Comparison of ENCODE assay signal across 15 mouse cellular contexts in genomic region chr7:126663646-126664045, GRCm38 (mm10). TPM values are rescaled to one million over a fixed set of nuclear protein-coding genes. Genes with fewer than 3 reads are reported as not detected.
DNase-seq lines count a peak whose midpoint lies in the region; ATAC-seq lines count a peak whose summit lies in the region.
"Had no signal": no experiment of that assay in that cellular context is flagged by ENCODE, and none has a peak within 500 bp of the region (broad histone marks: within the 10 kb centered on the region; RNA-seq: fewer than 3 reads in every experiment).

No protein-coding gene starts in this region.

- intact Hi-C loops in heart, postnatal 25 days (cut with DNase I): no loop called here

- H3K9me3 ChIP-seq in heart, embryonic 14.5 days (ENCODE audit: control insufficient read depth, low read length): no peaks in the 10 kb centered on the region
- H3K9me3 ChIP-seq in lung, embryonic 16.5 days (ENCODE audit: control insufficient read depth, low read length): no peaks in the 10 kb centered on the region
- H3K9me3 ChIP-seq in intestine, embryonic 15.5 days: no peaks in the 10 kb centered on the region

- no peak overlapping the region for H3K4me2 ChIP-seq in heart, embryonic 14.5 days (ENCODE audit: low read length)
- no peak overlapping the region for H3K4me2 ChIP-seq in lung, embryonic 16.5 days (ENCODE audit: low read depth, low read length)
- H3K4me2 ChIP-seq in intestine, embryonic 15.5 days (replicated peaks): no peak overlapping the region
- H3K4me2 ChIP-seq: midbrain, embryonic 11.5 days had no signal

- 0 out of 2 replicates have a peak overlapping the region, but pooled peaks have one; percentile 16 for H3K9ac ChIP-seq in heart, embryonic 14.5 days (ENCODE audit: low read length)
- H3K9ac ChIP-seq in lung, embryonic 16.5 days (ENCODE audit: low read length): no peak overlapping the region
- no peak overlapping the region for H3K9ac ChIP-seq in intestine, embryonic 15.5 days
- H3K9ac ChIP-seq: liver, embryonic 14.5 days had no signal

- no peak overlapping the region for H3K4me3 ChIP-seq in heart, embryonic 14.5 days (ENCODE audit: control insufficient read depth in 1 of 2, insufficient read depth in 1 of 2, low read depth in 1 of 2, low read length in 2 of 2)
- H3K4me3 ChIP-seq in lung, embryonic 16.5 days (ENCODE audit: low read length): no peak overlapping the region
- H3K4me3 ChIP-seq in intestine, embryonic 15.5 days (replicated peaks): no peak overlapping the region
- H3K4me3 ChIP-seq: myocyte had no signal

- no peaks in the 10 kb centered on the region for H3K27me3 ChIP-seq in heart, embryonic 14.5 days (ENCODE audit: control insufficient read depth, insufficient read depth, low read length)
- no peaks in the 10 kb centered on the region for H3K27me3 ChIP-seq in lung, embryonic 16.5 days (ENCODE audit: control insufficient read depth, insufficient read depth, low read depth, low read length)
- H3K27me3 ChIP-seq in intestine, embryonic 15.5 days (replicated peaks): no peaks in the 10 kb centered on the region
- H3K27me3 ChIP-seq: CH12.LX had no signal

- WGBS in heart, embryonic 14.5 days: 72% methylated on average over 8 of the region's 8 CpGs
- WGBS in lung, embryonic 16.5 days: 45% methylated on average over 8 of the region's 8 CpGs
- WGBS in intestine, embryonic 15.5 days: 57% methylated on average over 8 of the region's 8 CpGs

- DNase-seq in heart, postnatal 25 days (ENCODE audit: low spot score): no peak
- no peak for DNase-seq in lung, postnatal 25 days (ENCODE audit: low spot score)
- DNase-seq in ovary, postnatal 36 days (ENCODE audit: low spot score): no peak
- no peak for DNase-seq in frontal cortex, postnatal 14 days (ENCODE audit: low spot score in 2 of 2)
- DNase-seq: adrenal gland, postnatal 14 days; heart, postnatal 14 days; right cerebral cortex, postnatal 25 days; thymus, postnatal 36 days had no signal

- ATAC-seq in heart, embryonic 14.5 days (ENCODE audit: insufficient number of reproducible peaks, insufficient read depth, low FRiP score, low read depth): peak; percentile 31; the same call in 1 of the 2 replicates
- peak; percentile 77 for ATAC-seq in lung, embryonic 16.5 days (ENCODE audit: low read depth)
- peak; percentile 29; the same call in 1 of the 2 replicates for ATAC-seq in intestine, embryonic 15.5 days

- H3K4me1 ChIP-seq in heart, embryonic 14.5 days (ENCODE audit: control insufficient read depth in 2 of 2, insufficient read depth in 2 of 2, low read length in 2 of 2): no peaks in the 10 kb centered on the region; a peak in 1 of 4 replicates
- no peaks in the 10 kb centered on the region; the same call in none of the 2 replicates for H3K4me1 ChIP-seq in lung, embryonic 16.5 days (replicated peaks; ENCODE audit: control insufficient read depth, insufficient read depth, low read length)
- peaks cover 22% of the 10 kb centered on the region for H3K4me1 ChIP-seq in intestine, embryonic 15.5 days (replicated peaks)

- H3K27ac ChIP-seq in heart, embryonic 14.5 days (replicated peaks in 1 of 2; ENCODE audit: control insufficient read depth in 1 of 2, insufficient read depth in 1 of 2, low read depth in 2 of 2, low read length in 2 of 2): 0 out of 4 replicates have a peak overlapping the region, but pooled peaks of 1 of the 2 experiments have one; percentile 3
- peak overlapping the region; percentile 19 for H3K27ac ChIP-seq in lung, embryonic 16.5 days (ENCODE audit: low read length)
- H3K27ac ChIP-seq in intestine, embryonic 15.5 days: 0 out of 2 replicates have a peak overlapping the region, but pooled peaks have one; percentile 13
- H3K27ac ChIP-seq: liver, embryonic 14.5 days had no signal

- H3K36me3 ChIP-seq in heart, embryonic 14.5 days (ENCODE audit: control insufficient read depth, insufficient read depth, low read length): peaks cover 23% of the 10 kb centered on the region
- H3K36me3 ChIP-seq in lung, embryonic 16.5 days (ENCODE audit: control insufficient read depth, insufficient read depth, low read length): peaks cover 9% of the 10 kb centered on the region
- H3K36me3 ChIP-seq in intestine, embryonic 15.5 days: peaks cover 3% of the 10 kb centered on the region; the same call in 1 of the 2 replicates

RNA-seq across cellular contexts. Expression of gene Sult1a1, which starts 12.6 kb away (rescaled TPM):
- polyA plus RNA-seq in heart, embryonic 14.5 days (2014; fragmentation: Nextera tagmentation; extraction: Ambion mirVana): 12.3 and 13.5 TPM in 2 replicates
- 10 to 100 TPM; 28.5 to 32.3 TPM for total RNA-seq in heart, postnatal 25 days (2021)
- polyA plus RNA-seq in lung, embryonic 16.5 days (2015; fragmentation: Nextera tagmentation; extraction: Ambion mirVana): 12.3 and 21.1 TPM in 2 replicates
- 5.5 and 6.1 TPM in 2 replicates for polyA plus RNA-seq in intestine, embryonic 15.5 days (2015; fragmentation: Nextera tagmentation; extraction: Ambion mirVana)
- polyA plus RNA-seq: myocyte had no signal

RNA-seq across cellular contexts. Expression of gene Sgf29, which starts 14.5 kb away (rescaled TPM):
- polyA plus RNA-seq in heart, embryonic 14.5 days (2014; fragmentation: Nextera tagmentation; extraction: Ambion mirVana): 22.4 and 30.2 TPM in 2 replicates
- total RNA-seq in heart, postnatal 25 days (2021): 10 to 100 TPM; 25.9 to 27.2 TPM
- polyA plus RNA-seq in lung, embryonic 16.5 days (2015; fragmentation: Nextera tagmentation; extraction: Ambion mirVana): 42.9 and 47.3 TPM in 2 replicates
- 45.2 and 51.7 TPM in 2 replicates for polyA plus RNA-seq in intestine, embryonic 15.5 days (2015; fragmentation: Nextera tagmentation; extraction: Ambion mirVana)

RNA-seq across cellular contexts. Expression of gene Bola2, which starts 31.6 kb away (rescaled TPM):
- polyA plus RNA-seq in heart, embryonic 14.5 days (2014; fragmentation: Nextera tagmentation; extraction: Ambion mirVana): 91.7 and 102 TPM in 2 replicates
- total RNA-seq in heart, postnatal 25 days (2021): 10 to 100 TPM; 43.0 to 49.7 TPM
- polyA plus RNA-seq in lung, embryonic 16.5 days (2015; fragmentation: Nextera tagmentation; extraction: Ambion mirVana): 102 and 108 TPM in 2 replicates
- polyA plus RNA-seq in intestine, embryonic 15.5 days (2015; fragmentation: Nextera tagmentation; extraction: Ambion mirVana): 118 and 120 TPM in 2 replicates

RNA-seq across cellular contexts. Expression of gene Slx1b, which starts 31.9 kb away (rescaled TPM):
- 4.6 and 5.5 TPM in 2 replicates for polyA plus RNA-seq in heart, embryonic 14.5 days (2014; fragmentation: Nextera tagmentation; extraction: Ambion mirVana)
- 1 to 10 TPM; 4.3 to 4.5 TPM for total RNA-seq in heart, postnatal 25 days (2021)
- 11.1 and 11.9 TPM in 2 replicates for polyA plus RNA-seq in lung, embryonic 16.5 days (2015; fragmentation: Nextera tagmentation; extraction: Ambion mirVana)
- polyA plus RNA-seq in intestine, embryonic 15.5 days (2015; fragmentation: Nextera tagmentation; extraction: Ambion mirVana): 8.1 and 9.1 TPM in 2 replicates

RNA-seq across cellular contexts. Expression of gene Nupr1, which starts 33.0 kb away (rescaled TPM):
- 7.4 and 10.9 TPM in 2 replicates for polyA plus RNA-seq in heart, embryonic 14.5 days (2014; fragmentation: Nextera tagmentation; extraction: Ambion mirVana)
- 1 to 10 TPM; 7.7 to 9.4 TPM for total RNA-seq in heart, postnatal 25 days (2021)
- polyA plus RNA-seq in lung, embryonic 16.5 days (2015; fragmentation: Nextera tagmentation; extraction: Ambion mirVana): 34.2 and 53.9 TPM in 2 replicates
- 53.4 and 111 TPM in 2 replicates for polyA plus RNA-seq in intestine, embryonic 15.5 days (2015; fragmentation: Nextera tagmentation; extraction: Ambion mirVana)
